Mouse (Mus musculus) spleen, adult 2 months (tissue): Measurements from ENCODE around the gene Olfr694.

Experiments used
- CTCF ChIP-seq: fragments of 200-500 bp; IDR thresholded peaks from 2 replicates; pipeline ENCODE4 v1.5.1; 2011; ENCODE audit warnings: mild to moderate bottlenecking, inconsistent platforms; ENCODE audit not compliant: insufficient read depth, insufficient read length, insufficient replicate concordance; ENCODE audit errors: extremely low read depth
- POLR2A ChIP-seq: fragments of 200-500 bp; IDR thresholded peaks from 2 replicates; pipeline ENCODE4 v1.6.1; 2011; ENCODE audit warnings: low read depth, low read length, inconsistent platforms

DNA sequence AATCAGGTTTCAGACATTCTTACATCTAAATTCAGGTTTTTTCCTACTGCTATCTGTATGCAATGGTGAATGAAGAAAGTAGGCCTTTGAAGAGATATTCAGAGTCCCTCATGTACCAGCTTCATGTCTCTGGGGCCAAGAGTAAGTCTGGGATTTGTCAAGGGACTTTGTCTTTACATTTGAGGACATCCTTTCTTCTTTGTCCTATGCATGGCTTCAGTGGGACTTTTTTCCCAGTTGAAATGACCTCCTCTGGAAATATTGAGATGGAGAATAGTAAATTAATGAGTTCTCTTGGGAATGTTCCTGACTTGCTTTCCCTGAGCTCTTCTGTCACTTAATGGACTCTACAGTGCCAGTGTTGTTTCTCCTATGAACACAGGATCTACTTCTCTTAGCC, 11.1 kb downstream of the Olfr694 start, which contains the start of gene Olfr693:
- TF ChIP-seq POLR2A (no peak), CTCF (no peak)
